Mouse (Mus musculus): ENCODE measurements around the gene BC005561. TPM values are rescaled to one million over a fixed set of nuclear protein-coding genes. Genes with fewer than 3 reads are reported as not detected.

Gene BC005561
- total RNA-seq, 2 experiments from 2014 or later = 13.3 to 15.3 TPM

DNA sequence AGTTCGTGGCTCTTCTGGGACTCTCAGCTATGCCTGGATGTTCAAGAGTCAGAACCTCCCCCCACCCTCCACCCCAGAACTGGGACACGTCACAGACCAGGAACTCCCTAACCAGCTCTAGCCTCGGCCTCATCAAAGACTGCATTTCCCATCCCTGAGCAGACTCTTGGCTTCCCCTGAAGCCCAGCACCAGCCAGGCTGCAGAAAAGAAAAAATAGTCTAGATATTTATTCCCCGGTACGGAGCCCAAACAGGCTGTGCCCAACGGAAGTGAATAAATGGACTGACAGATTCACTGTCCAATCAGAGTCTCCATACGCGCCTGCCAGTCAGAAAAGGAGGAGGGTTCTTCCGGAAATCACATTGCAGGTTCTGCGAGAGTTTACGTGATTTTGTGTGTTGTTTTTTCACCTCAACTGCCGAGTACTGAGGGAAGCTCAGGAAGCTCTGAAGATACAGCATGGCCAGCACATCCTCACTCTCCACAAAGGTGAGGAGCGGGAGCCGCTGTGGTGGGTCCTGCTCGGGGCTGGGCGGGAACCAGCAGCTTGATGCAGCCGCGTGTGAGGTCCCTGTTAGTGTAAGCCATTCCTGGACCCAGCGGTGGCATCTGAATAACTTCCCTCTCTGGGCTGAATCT lies 63.2 kb downstream of the BC005561 start:
- DNase-seq (ENCODE audit: low spot score in 2 of 2) = peak; percentile 90 to 97

Other genes starting within 250 kb of the BC005561 start
- gene Ibsp, start 209.2 kb upstream of the BC005561 start, total RNA-seq (2021) = under 1 TPM; 0.31 to 0.41 TPM
- gene Mepe, start 183.0 kb upstream of the BC005561 start, total RNA-seq (2021) = not detected
- gene Spp1, start 73.2 kb upstream of the BC005561 start, total RNA-seq (2021) = 1 to 10 TPM; 1.8 to 2.4 TPM
- 10 to 100 TPM; 30.7 to 31.0 TPM for gene Pkd2, start 48.9 kb upstream of the BC005561 start, total RNA-seq (2021)